Mouse (Mus musculus) megakaryocyte, embryonic 14.5 days (primary cell): ENCODE data around the gene Coa7.

ENCODE experiments used
- FLI1 ChIP-seq: IDR thresholded peaks from 2 replicates; pipeline ENCODE4 v1.6.1; 2012; ENCODE audit warnings: low read length, inconsistent platforms, mixed read lengths
- GATA1 ChIP-seq: IDR thresholded peaks from 3 replicates; pipeline ENCODE4 v1.6.1; 2012; ENCODE audit warnings: mixed read lengths, low read length, inconsistent platforms, borderline replicate concordance

GRCm38 (mm10) chr4:108380146-108380545, 52.2 kb downstream of the Coa7 start:
- TF ChIP-seq GATA1: no peak
- no peak for TF ChIP-seq FLI1
